Mouse (Mus musculus): ENCODE data around the gene Mboat2. TPM values are rescaled to one million over a fixed set of nuclear protein-coding genes. Genes with fewer than 3 reads are reported as not detected.

The Mboat2 gene
- total RNA-seq, 2 experiments from 2014 or later = 0.46 to 1.1 TPM

GRCm38 (mm10) chr12:24870901-24871300, 40.2 kb downstream of the Mboat2 start:
- no peak overlapping the region for H3K27ac ChIP-seq
- no peak for TF ChIP-seq CTCF (IDR thresholded peaks at IDR 0.05)
- no peak overlapping the region for H3K4me3 ChIP-seq
- no peak for DNase-seq
- intact Hi-C loops (cut with DNase I) = no loop called here

GRCm38 (mm10) chr12:24872264-24872663, 41.6 kb downstream of the Mboat2 start:
- intact Hi-C loops (cut with DNase I) = no loop called here
- Histone ChIP-seq H3K4me3 (no peak overlapping the region), H3K27ac (no peak overlapping the region)
- TF ChIP-seq CTCF (IDR thresholded peaks at IDR 0.05) = no peak
- no peak for DNase-seq

DNA sequence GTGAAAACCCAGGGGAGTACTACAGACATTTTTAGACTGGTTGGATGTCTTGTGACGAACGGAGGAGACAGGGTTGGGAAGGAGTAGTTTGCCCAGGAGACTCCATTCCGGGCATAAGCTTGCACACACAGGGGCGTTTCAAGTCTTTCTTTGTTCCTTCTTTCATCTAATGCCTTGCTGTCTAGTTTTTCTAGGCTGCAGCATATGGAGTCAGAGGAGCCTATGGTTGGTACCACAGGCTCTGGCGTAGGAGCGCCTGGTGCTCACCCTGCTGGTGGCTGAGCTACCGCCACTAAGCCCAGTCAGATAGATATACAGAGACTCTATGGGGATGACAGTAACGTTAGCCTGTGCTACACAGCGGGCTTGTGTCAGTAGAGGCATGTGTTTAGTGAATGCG, 42.0 kb downstream of the Mboat2 start:
- no peak overlapping the region for H3K4me3 ChIP-seq
- intact Hi-C loops (cut with DNase I) = no loop called here
- no peak for TF ChIP-seq CTCF (IDR thresholded peaks at IDR 0.05)
- DNase-seq = no peak
- no peak overlapping the region for H3K27ac ChIP-seq

DNA sequence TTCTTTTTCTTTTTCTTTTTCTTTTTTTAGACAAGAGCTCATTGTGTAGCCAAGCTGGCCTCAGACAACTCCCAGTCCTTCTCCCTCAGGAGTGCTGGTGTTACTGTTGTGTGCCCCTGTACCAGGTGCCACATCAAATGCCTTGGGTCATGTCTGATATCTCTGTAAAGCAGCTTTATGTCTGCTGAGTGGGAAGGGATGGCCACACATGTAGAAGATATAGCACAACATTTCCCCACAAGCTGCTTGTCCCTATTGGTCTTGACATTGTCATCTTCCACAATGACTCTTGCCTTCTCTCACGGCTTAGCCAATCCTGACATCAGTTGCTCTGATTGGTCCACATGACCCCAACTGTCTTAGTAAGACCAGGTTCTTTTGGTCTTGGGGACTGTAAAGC, 45.2 kb downstream of the Mboat2 start:
- DNase-seq = no peak
- TF ChIP-seq CTCF (IDR thresholded peaks at IDR 0.05) = no peak
- Histone ChIP-seq H3K4me3 (no peak overlapping the region), H3K27ac (no peak overlapping the region)
- intact Hi-C loops (cut with DNase I) = no loop called here

GRCm38 (mm10) chr12:24877231-24877630, 46.6 kb downstream of the Mboat2 start:
- H3K27ac ChIP-seq = no peak overlapping the region

GRCm38 (mm10) chr12:24878090-24878489, 47.4 kb downstream of the Mboat2 start:
- no peak for TF ChIP-seq CTCF (IDR thresholded peaks at IDR 0.05)
- intact Hi-C loops (cut with DNase I) = no loop called here
- no peak overlapping the region for H3K4me3 ChIP-seq
- no peak overlapping the region for H3K27ac ChIP-seq
- no peak for DNase-seq

More at GRCm38 (mm10) chr12:24877231-24877630, 46.6 kb downstream of the Mboat2 start:
- intact Hi-C loops (cut with DNase I) = no loop called here
- no peak for TF ChIP-seq CTCF (IDR thresholded peaks at IDR 0.05)
- DNase-seq = no peak
- no peak overlapping the region for H3K4me3 ChIP-seq

GRCm38 (mm10) chr12:24878735-24879362, 48.2 kb downstream of the Mboat2 start:
- no peak for TF ChIP-seq CTCF (IDR thresholded peaks at IDR 0.05)
- Histone ChIP-seq H3K4me3 (no peak overlapping the region), H3K27ac (no peak overlapping the region)
- intact Hi-C loops (cut with DNase I) = no loop called here
- DNase-seq = no peak

GRCm38 (mm10) chr12:24879613-24880029, 48.9 kb downstream of the Mboat2 start:
- Histone ChIP-seq H3K4me3 (no peak overlapping the region), H3K27ac (no peak overlapping the region)
- TF ChIP-seq CTCF (IDR thresholded peaks at IDR 0.05) = no peak
- intact Hi-C loops (cut with DNase I) = no loop called here
- DNase-seq = no peak

GRCm38 (mm10) chr12:24883279-24883678, 52.6 kb downstream of the Mboat2 start:
- intact Hi-C loops (cut with DNase I) = no loop called here
- H3K4me3 ChIP-seq = no peak overlapping the region

GRCm38 (mm10) chr12:24886800-24887199, 56.1 kb downstream of the Mboat2 start:
- intact Hi-C loops (cut with DNase I) = no loop called here
- TF ChIP-seq CTCF (IDR thresholded peaks at IDR 0.05) = no peak
- DNase-seq = no peak

More at GRCm38 (mm10) chr12:24883279-24883678, 52.6 kb downstream of the Mboat2 start:
- DNase-seq = no peak
- no peak overlapping the region for H3K27ac ChIP-seq
- TF ChIP-seq CTCF (IDR thresholded peaks at IDR 0.05) = no peak

DNA sequence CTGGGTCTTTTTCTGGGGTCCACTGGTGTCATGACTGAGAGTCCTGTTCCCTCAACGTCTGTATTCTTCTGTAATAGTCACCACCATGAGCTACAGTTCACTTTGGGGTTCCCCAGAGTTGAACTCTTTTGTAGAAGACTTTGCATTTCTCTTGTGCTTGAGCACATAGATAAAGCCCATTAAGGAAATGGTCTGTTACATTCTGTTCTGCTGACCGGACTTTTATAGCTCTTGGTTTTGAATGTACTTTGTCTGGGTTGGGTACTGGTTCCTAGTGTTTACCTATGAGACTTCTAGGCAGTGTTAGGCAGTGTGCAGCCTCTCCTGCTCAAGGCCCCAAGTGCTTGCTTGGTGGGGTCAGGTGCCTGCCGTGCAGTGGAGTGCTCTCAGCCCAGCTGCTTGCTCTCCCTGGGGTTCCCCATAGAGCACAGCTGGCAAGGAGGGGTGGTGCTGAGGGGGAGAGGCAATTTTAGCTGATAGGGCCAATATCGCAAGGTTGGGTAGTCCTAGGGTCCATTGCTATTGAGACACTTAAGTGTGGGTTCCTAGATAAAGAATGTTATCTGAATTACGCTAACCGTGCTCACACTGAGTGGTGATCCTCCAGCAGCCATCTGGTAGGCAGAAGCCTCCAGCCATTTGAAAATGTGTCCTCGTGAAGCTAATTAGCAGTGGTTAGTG, 58.8 kb downstream of the Mboat2 start:
- no peak overlapping the region for H3K27ac ChIP-seq
- intact Hi-C loops (cut with DNase I) = no loop called here
- no peak for TF ChIP-seq CTCF (IDR thresholded peaks at IDR 0.05)
- DNase-seq = no peak
- H3K4me3 ChIP-seq = no peak overlapping the region

More at GRCm38 (mm10) chr12:24886800-24887199, 56.1 kb downstream of the Mboat2 start:
- no peak overlapping the region for H3K4me3 ChIP-seq
- no peak overlapping the region for H3K27ac ChIP-seq

DNA sequence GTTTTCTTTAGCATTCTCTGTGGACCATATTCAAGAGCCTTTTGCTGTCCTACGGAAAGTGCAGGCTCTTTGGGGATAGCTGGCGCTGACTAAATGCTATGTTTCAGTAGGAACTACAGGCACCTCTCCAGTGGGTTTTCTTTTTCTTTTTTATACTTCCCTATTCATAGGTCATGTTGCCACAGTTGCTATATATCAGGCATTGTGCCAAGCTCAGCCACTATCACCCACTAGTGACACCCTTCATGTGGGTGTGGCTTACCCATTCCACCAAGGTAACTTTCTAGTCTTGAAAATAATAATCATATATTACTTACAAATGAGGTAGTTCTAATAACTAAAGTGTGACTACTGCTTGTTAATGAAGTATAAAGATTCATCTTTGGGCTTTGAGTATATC, 59.5 kb downstream of the Mboat2 start:
- H3K27ac ChIP-seq = no peak overlapping the region
- DNase-seq = no peak
- no peak for TF ChIP-seq CTCF (IDR thresholded peaks at IDR 0.05)
- no peak overlapping the region for H3K4me3 ChIP-seq
- intact Hi-C loops (cut with DNase I) = no loop called here

DNA sequence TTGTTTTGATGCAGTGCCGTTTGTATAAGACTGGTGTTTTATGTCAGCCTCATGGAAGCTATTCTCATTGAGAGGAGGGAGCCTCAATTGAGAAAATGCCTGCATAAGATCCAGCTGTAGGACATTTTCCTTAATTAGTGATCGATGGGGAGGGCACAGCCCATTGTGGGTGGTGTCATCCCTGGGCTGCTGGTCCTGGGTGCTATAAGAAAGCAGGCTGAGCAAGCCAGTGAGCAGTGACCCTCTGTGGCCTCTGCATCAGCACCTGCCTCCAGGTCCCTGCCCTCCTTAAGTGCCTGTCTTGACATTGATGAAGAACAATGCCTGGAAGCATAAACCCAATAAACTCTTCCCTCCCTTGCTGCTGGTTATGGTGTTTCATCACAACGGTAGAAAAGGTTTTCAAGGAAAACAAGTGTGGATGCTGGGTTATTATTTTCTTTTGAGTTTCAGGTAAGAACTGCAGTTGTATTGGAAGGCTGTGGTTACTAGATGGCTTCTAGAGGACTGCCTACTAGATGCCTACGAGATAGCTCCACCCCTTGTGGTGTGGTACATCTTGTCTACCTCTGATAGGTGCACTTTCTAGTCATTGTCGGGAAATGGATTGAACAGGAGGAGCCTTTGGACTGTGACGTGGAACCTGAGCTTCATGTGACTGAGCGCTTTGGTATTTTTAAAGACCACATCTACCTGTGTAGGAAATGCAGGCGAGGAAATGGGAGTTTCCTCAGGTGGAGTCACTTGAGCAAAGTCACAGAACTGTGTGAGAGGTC, 60.2 kb downstream of the Mboat2 start:
- intact Hi-C loops (cut with DNase I) = no loop called here
- H3K27ac ChIP-seq = no peak overlapping the region
- H3K4me3 ChIP-seq = no peak overlapping the region
- no peak for TF ChIP-seq CTCF (IDR thresholded peaks at IDR 0.05)
- DNase-seq = no peak
